Mouse (Mus musculus) kidney, embryonic 14.5 days (tissue): Measurements from ENCODE around the gene Hcar2. TPM values are rescaled to one million over a fixed set of nuclear protein-coding genes. Genes with fewer than 3 reads are reported as not detected.

ENCODE experiments used
- ATAC-seq: fragments of 200-750 bp; cut with Nextera tagmentation; 2 replicates; pipeline ENCODE4 v1.8.0; 2017; ENCODE audit warnings: moderate number of reproducible peaks, mild to moderate bottlenecking, moderate TSS enrichment, moderate library complexity; ENCODE audit not compliant: low FRiP score, low TSS enrichment
- H3K27ac ChIP-seq: fragments of 300-500 bp; sonication (generic); 2 replicates; pipeline ENCODE4 v1.5.1; 2014; ENCODE audit warnings: low read depth, mild to moderate bottlenecking, low read length, moderate library complexity, mixed read lengths
- H3K27me3 ChIP-seq: fragments of 300-500 bp; sonication (generic); 2 replicates; pipeline ENCODE4 v1.6.1; 2014; ENCODE audit warnings: mild to moderate bottlenecking, low read length; ENCODE audit not compliant: control insufficient read depth, insufficient read depth
- H3K36me3 ChIP-seq: fragments of 300-500 bp; sonication (generic); 2 replicates; pipeline ENCODE4 v1.6.1; 2014; ENCODE audit warnings: low read length, mixed read lengths; ENCODE audit not compliant: control insufficient read depth, insufficient read depth
- H3K4me1 ChIP-seq: fragments of 300-500 bp; sonication (generic); 2 replicates; pipeline ENCODE4 v1.6.1; 2014; ENCODE audit warnings: low read length, mixed read lengths; ENCODE audit not compliant: control insufficient read depth, insufficient read depth
- H3K4me2 ChIP-seq: fragments of 300-500 bp; sonication (generic); replicated peaks from 2 replicates; pipeline ENCODE4 v1.6.1; 2014; ENCODE audit warnings: low read depth, mild to moderate bottlenecking, low read length
- H3K4me3 ChIP-seq: fragments of 300-500 bp; sonication (generic); 2 replicates; pipeline ENCODE4 v1.5.1; 2014; ENCODE audit warnings: mild to moderate bottlenecking, low read length
- H3K9ac ChIP-seq: fragments of 300-500 bp; sonication (generic); 2 replicates; pipeline ENCODE4 v1.6.1; 2014; ENCODE audit warnings: low read depth, mild to moderate bottlenecking, low read length, moderate library complexity
- H3K9me3 ChIP-seq: fragments of 300-500 bp; sonication (generic); 2 replicates; pipeline ENCODE4 v1.6.1; 2016; ENCODE audit warnings: low read length; ENCODE audit not compliant: control insufficient read depth
- WGBS: fragments of 180-500 bp; shearing (Covaris S2); extraction: QIAGEN DNeasy Blood & Tissue Kit; methylation state at CpG from one replicate; pipeline ENCODE4 v1.1.7; 2014; 5-methylcytosine and 5-hydroxymethylcytosine counted together
- polyA plus RNA-seq: library from polyadenylated mRNA; unstranded; fragments of >200 nt; fragmentation: Nextera tagmentation; extraction: Ambion mirVana; gene quantifications from 2 replicates; pipeline ENCODE4 v1.2.1, GENCODE M21; 2014

Hcar2 gene
- polyA plus RNA-seq, 1 experiment from 2014 or later: not detected

DNA sequence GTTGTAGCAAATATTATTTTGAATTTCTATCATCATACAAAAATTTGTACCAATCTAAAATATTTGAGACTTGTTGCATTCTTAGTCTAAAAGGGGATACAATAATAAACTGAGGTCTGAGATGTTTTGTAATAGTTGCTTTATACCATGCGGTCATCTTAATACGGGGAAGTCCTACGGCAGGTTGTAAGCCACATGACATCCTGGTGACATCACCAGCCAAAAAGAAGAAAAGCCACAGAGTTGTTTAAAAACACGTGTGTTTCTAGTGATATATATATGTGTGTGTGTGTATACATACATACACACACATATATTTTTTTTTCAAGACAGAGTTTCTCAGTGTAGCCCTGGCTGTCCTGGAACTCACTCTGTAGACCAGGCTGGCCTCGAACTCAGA is 28.2 kb upstream of the Hcar2 start:
- no peak overlapping the region for H3K4me2 ChIP-seq
- H3K9ac ChIP-seq: no peak overlapping the region
- no peaks in the 10 kb centered on the region for H3K9me3 ChIP-seq
- H3K4me1 ChIP-seq: 0 out of 2 replicates have a peak, but pooled peaks cover 2% of the 10 kb centered on the region
- no peak for ATAC-seq
- H3K4me3 ChIP-seq: no peak overlapping the region
- H3K36me3 ChIP-seq: no peaks in the 10 kb centered on the region
- no peak overlapping the region for H3K27ac ChIP-seq
- H3K27me3 ChIP-seq: no peaks in the 10 kb centered on the region
- 91% methylated on average over 5 of the region's 5 CpGs for WGBS

GRCm38 (mm10) chr5:123891669-123892068 is 26.4 kb upstream of the Hcar2 start:
- ATAC-seq: 0 out of 2 replicates have a peak, but pooled peaks have one; percentile 35
- WGBS: 41% methylated on average over 6 of the region's 6 CpGs
- H3K9ac ChIP-seq: no peak overlapping the region
- H3K27me3 ChIP-seq: no peaks in the 10 kb centered on the region
- no peak overlapping the region for H3K4me2 ChIP-seq
- H3K9me3 ChIP-seq: no peaks in the 10 kb centered on the region
- no peaks in the 10 kb centered on the region for H3K36me3 ChIP-seq
- H3K4me1 ChIP-seq: 0 out of 2 replicates have a peak, but pooled peaks cover 2% of the 10 kb centered on the region
- H3K27ac ChIP-seq: no peak overlapping the region
- no peak overlapping the region for H3K4me3 ChIP-seq

GRCm38 (mm10) chr5:123890987-123891386 is 25.7 kb upstream of the Hcar2 start:
- WGBS: 80% methylated on average over 5 of the region's 5 CpGs
- no peak for ATAC-seq

GRCm38 (mm10) chr5:123890312-123890711 is 25.0 kb upstream of the Hcar2 start:
- 85% methylated on average over 2 of the region's 2 CpGs for WGBS

More at GRCm38 (mm10) chr5:123890987-123891386, 25.7 kb upstream of the Hcar2 start:
- H3K4me2 ChIP-seq: no peak overlapping the region
- no peak overlapping the region for H3K27ac ChIP-seq
- H3K36me3 ChIP-seq: no peaks in the 10 kb centered on the region
- no peak overlapping the region for H3K9ac ChIP-seq
- no peaks in the 10 kb centered on the region for H3K27me3 ChIP-seq
- H3K4me3 ChIP-seq: no peak overlapping the region
- 0 out of 2 replicates have a peak, but pooled peaks cover 2% of the 10 kb centered on the region for H3K4me1 ChIP-seq
- no peaks in the 10 kb centered on the region for H3K9me3 ChIP-seq

GRCm38 (mm10) chr5:123886365-123886764 is 21.1 kb upstream of the Hcar2 start:
- WGBS: 70% methylated on average over 3 of the region's 3 CpGs
- H3K9me3 ChIP-seq: no peaks in the 10 kb centered on the region
- H3K27ac ChIP-seq: no peak overlapping the region
- no peaks in the 10 kb centered on the region for H3K4me1 ChIP-seq
- no peak for ATAC-seq
- no peak overlapping the region for H3K4me2 ChIP-seq
- H3K27me3 ChIP-seq: no peaks in the 10 kb centered on the region
- no peaks in the 10 kb centered on the region for H3K36me3 ChIP-seq
- no peak overlapping the region for H3K9ac ChIP-seq
- no peak overlapping the region for H3K4me3 ChIP-seq

More at GRCm38 (mm10) chr5:123890312-123890711, 25.0 kb upstream of the Hcar2 start:
- H3K9me3 ChIP-seq: no peaks in the 10 kb centered on the region
- ATAC-seq: no peak
- H3K9ac ChIP-seq: no peak overlapping the region
- no peak overlapping the region for H3K27ac ChIP-seq
- no peak overlapping the region for H3K4me3 ChIP-seq
- no peaks in the 10 kb centered on the region for H3K27me3 ChIP-seq
- H3K4me1 ChIP-seq: 0 out of 2 replicates have a peak, but pooled peaks cover 2% of the 10 kb centered on the region
- no peaks in the 10 kb centered on the region for H3K36me3 ChIP-seq
- H3K4me2 ChIP-seq: no peak overlapping the region

- Histone ChIP-seq H3K4me2 (no peak overlapping the region), H3K9ac (no peak overlapping the region), H3K4me1 (peaks cover 11% of the 10 kb centered on the region), H3K27me3 (no peaks in the 10 kb centered on the region), H3K9me3 (no peaks in the 10 kb centered on the region), H3K36me3 (no peaks in the 10 kb centered on the region), H3K27ac (no peak overlapping the region; the same call in 1 of the 2 replicates), H3K4me3 (no peak overlapping the region)
- ATAC-seq: no peak
- 76% methylated on average over 10 of the region's 10 CpGs for WGBS
Measured at GRCm38 (mm10) chr5:123884332-123884731, 19.0 kb upstream of the Hcar2 start.

DNA sequence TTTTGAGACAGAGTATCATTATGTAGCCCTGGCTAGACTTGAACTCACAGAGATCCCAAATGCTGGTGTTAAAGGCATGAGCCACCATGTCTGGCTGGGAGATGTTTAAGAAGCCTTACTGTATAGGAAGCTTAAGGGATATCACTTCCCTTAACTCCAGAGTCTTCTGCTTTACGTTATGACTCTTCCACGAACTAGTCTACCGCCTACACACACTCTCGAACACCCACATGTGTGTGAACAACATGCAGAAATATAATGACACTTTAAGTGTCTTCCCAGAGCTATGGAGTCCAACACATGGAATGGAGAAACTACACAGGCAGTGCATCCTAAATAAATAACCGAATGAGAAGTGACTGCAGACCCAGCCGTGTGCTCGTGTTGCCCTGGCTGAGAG is 18.6 kb upstream of the Hcar2 start:
- no peak for ATAC-seq
- Histone ChIP-seq H3K9ac (no peak overlapping the region), H3K36me3 (no peaks in the 10 kb centered on the region), H3K4me3 (no peak overlapping the region), H3K27ac (no peak overlapping the region; the same call in 1 of the 2 replicates), H3K4me2 (no peak overlapping the region), H3K9me3 (no peaks in the 10 kb centered on the region), H3K4me1 (peaks cover 15% of the 10 kb centered on the region), H3K27me3 (no peaks in the 10 kb centered on the region)
- 73% methylated on average over 7 of the region's 7 CpGs for WGBS

DNA sequence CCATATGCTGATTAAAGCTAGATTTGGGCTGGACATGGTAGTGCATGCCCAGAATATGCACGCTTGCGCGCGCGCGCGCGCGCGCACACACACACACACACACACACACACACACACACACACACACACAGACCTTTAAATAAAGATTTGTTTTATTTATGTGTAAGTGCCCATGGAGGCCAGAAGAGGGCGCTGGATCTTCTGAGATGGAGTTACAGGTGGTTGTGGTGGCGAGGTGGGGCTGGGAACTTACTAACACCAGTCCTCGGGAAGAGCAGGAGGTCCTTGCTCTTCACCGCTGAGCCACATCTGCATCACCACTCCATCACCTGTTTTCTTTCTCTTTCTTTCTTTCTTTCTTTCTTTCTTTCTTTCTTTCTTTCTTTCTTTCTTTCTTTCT is 15.5 kb upstream of the Hcar2 start:
- no peak overlapping the region for H3K4me2 ChIP-seq
- H3K9ac ChIP-seq: no peak overlapping the region
- H3K4me1 ChIP-seq: peaks cover 31% of the 10 kb centered on the region
- H3K4me3 ChIP-seq: no peak overlapping the region
- H3K36me3 ChIP-seq: no peaks in the 10 kb centered on the region
- no peak for ATAC-seq
- no peak overlapping the region for H3K27ac ChIP-seq
- H3K27me3 ChIP-seq: no peaks in the 10 kb centered on the region
- WGBS: 86% methylated on average over 14 of the region's 14 CpGs
- no peaks in the 10 kb centered on the region for H3K9me3 ChIP-seq

DNA sequence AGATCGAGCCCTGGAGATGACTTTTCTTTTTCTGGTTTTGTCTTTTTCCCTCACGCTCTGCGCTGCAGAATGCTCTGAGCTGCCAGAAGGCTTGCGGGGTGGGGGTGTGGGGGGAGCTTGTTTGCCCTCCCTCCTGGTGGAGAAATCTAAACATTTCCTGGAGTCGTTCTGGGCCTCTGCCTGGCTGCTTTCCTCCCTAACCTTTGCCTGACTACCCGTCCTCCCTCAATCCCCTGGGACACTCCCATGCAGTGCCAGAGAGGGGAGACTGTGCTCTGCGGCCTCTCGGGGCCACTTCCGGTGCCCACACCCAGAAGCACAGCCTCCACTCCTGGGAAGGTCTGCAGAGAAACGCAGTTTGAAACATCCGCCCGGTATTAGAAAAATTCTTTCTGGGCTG is 14.6 kb upstream of the Hcar2 start, which contains the start of gene Hcar1:
Hcar1 (minus strand) TSS at position 93 of the 400 bp plus-strand sequence.
- H3K4me2 ChIP-seq: peak within 1 kb of the TSS; percentile 29
- H3K4me1 ChIP-seq: peaks cover 31% of the 10 kb centered on the region
- 0 out of 2 replicates have a peak within 1 kb of the TSS, but pooled peaks have one; percentile 9 for H3K4me3 ChIP-seq

More for the DNA sequence above, 14.6 kb upstream of the Hcar2 start, which contains the start of gene Hcar1:
- Histone ChIP-seq H3K9ac (peak within 1 kb of the TSS; percentile 18; the same call in 1 of the 2 replicates), H3K36me3 (no peaks in the 10 kb centered on the region), H3K27me3 (no peaks in the 10 kb centered on the region), H3K27ac (peak within 1 kb of the TSS; percentile 14; the same call in 1 of the 2 replicates), H3K9me3 (no peaks in the 10 kb centered on the region)
- 23% methylated on average over 12 of the region's 12 CpGs for WGBS
- ATAC-seq: peak; percentile 48; the same call in 1 of the 2 replicates
